Mouse (Mus musculus) G1E (cell line): ENCODE measurements around the gene Fcrlb. TPM values are rescaled to one million over a fixed set of nuclear protein-coding genes. Genes with fewer than 3 reads are reported as not detected.

Experiments
- ATAC-seq: 2 replicates; pipeline ENCODE4 v1.8.0; 2016; ENCODE audit warnings: mild to moderate bottlenecking; ENCODE audit not compliant: insufficient number of reproducible peaks, poor library complexity, low FRiP score, severe bottlenecking; ENCODE audit errors: extremely low read depth
- DNase-seq: peaks from one replicate; pipeline ENCODE4 v3.0.0; 2012; ENCODE audit warnings: low spot score
- H3K27me3 ChIP-seq: 2 replicates; pipeline ENCODE4 v1.6.1; 2012; ENCODE audit warnings: mild to moderate bottlenecking, low read length, inconsistent platforms; ENCODE audit not compliant: insufficient read depth
- H3K36me3 ChIP-seq: replicated peaks from 2 replicates; pipeline ENCODE3; 2012; ENCODE audit warnings: mild to moderate bottlenecking, inconsistent platforms
- H3K4me1 ChIP-seq: 2 replicates; pipeline ENCODE4 v1.6.1; 2012; ENCODE audit warnings: low read depth, low read length, inconsistent platforms, mixed read lengths; ENCODE audit not compliant: insufficient read depth
- H3K4me3 ChIP-seq: 2 replicates; pipeline ENCODE4 v1.5.1; 2012; ENCODE audit warnings: low read depth, mild to moderate bottlenecking, inconsistent platforms, low read length, moderate library complexity, mixed read lengths
- H3K9me3 ChIP-seq: replicated peaks from 2 replicates; pipeline ENCODE4 v1.6.1; 2012; ENCODE audit warnings: inconsistent platforms
- CTCF ChIP-seq: IDR thresholded peaks from 2 replicates; pipeline ENCODE4 v1.5.1; 2012; ENCODE audit warnings: low read depth, low read length, inconsistent platforms, mixed read lengths
- GATA1 ChIP-seq: IDR thresholded peaks from 2 replicates; pipeline ENCODE4 v1.6.1; 2012; ENCODE audit warnings: borderline replicate concordance, low read length, inconsistent platforms, mixed read lengths
- GATA2 ChIP-seq: IDR thresholded peaks from 2 replicates; pipeline ENCODE4 v1.6.1; 2012; ENCODE audit warnings: low read depth, low read length, inconsistent platforms, borderline replicate concordance
- POLR2AphosphoS5 ChIP-seq: IDR thresholded peaks from 2 replicates; pipeline ENCODE4 v1.6.1; 2012; ENCODE audit warnings: low read depth, low read length, inconsistent platforms; ENCODE audit not compliant: insufficient replicate concordance
- TAL1 ChIP-seq: conservative IDR thresholded peaks from 2 replicates; pipeline ENCODE4 v1.6.1; 2012; ENCODE audit warnings: low read depth, low read length, inconsistent platforms, mixed read lengths
- polyA plus RNA-seq: library from polyadenylated mRNA; stranded (reverse); fragments of >175 nt; gene quantifications from 2 replicates; pipeline ENCODE4 v1.2.3, GENCODE M21; 2012
- total RNA-seq, 2 experiments: library from RNA; stranded (forward) in 1 of 2; stranded (reverse) in 1 of 2; fragments of 200-1000 nt in 1 of 2; fragments of >200 nt in 1 of 2; fragmentation: Nextera tagmentation in 1 of 2; gene quantifications; 2 replicates each; pipeline ENCODE4 v1.2.3; 2014 to 2017

Gene Fcrlb
- total and polyA plus RNA-seq, 3 experiments, result not detected

DNA sequence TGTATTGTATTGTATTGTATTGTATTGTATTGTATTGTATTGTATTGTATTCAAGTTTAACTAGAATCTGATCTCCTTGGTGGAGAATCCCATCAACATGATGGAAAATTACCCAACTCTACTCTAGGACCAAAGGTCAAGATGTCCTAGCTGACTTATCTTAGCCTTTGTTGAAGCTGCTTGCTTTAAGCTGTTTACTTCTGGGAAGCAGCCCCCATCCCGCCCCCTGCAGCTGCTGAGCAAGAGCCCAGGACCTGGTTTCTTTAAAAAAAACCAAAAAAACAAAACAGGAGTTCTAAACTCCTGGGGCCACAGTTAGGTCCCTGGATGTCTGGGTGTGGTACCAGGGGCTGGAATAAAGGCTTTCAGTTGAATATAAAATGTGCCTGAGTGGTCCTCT lies 20.5 kb downstream of the Fcrlb start:
- TF ChIP-seq GATA2, result no peak
- ATAC-seq, result no peak
- Histone ChIP-seq H3K4me1 (peaks cover 15% of the 10 kb centered on the region), H3K4me3 (no peak overlapping the region), H3K36me3 (no peaks in the 10 kb centered on the region), H3K27me3 (peaks cover 2% of the 10 kb centered on the region), H3K9me3 (no peaks in the 10 kb centered on the region)
- DNase-seq, result no peak

DNA sequence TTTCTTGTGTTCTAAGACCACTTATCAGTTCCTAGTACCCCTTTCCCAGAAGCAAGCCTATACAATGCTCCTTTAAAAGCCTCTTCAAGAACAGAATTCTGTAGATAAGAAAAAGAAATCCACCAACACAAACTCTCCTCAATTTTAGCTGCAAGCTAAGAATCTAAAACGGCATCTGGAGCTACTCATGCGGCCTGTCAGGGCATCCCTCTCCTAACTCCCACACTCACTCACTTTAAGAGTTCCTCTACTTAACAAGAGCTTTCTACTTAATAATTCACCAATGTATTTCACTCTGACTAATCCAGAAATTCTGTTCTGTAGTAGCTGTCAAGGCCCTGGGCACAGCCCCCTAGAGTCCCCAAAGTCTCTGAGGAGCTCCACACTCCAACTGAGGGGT lies 21.1 kb downstream of the Fcrlb start:
- TF ChIP-seq POLR2AphosphoS5, result no peak
- TF ChIP-seq GATA2, result no peak
- TF ChIP-seq GATA1, result no peak
- TF ChIP-seq CTCF, result no peak
- no peak for TF ChIP-seq TAL1
- Histone ChIP-seq H3K4me3 (no peak overlapping the region), H3K27me3 (peaks cover 2% of the 10 kb centered on the region), H3K36me3 (no peaks in the 10 kb centered on the region), H3K4me1 (peaks cover 9% of the 10 kb centered on the region), H3K9me3 (no peaks in the 10 kb centered on the region)
- ATAC-seq, result no peak
- DNase-seq, result no peak

DNA sequence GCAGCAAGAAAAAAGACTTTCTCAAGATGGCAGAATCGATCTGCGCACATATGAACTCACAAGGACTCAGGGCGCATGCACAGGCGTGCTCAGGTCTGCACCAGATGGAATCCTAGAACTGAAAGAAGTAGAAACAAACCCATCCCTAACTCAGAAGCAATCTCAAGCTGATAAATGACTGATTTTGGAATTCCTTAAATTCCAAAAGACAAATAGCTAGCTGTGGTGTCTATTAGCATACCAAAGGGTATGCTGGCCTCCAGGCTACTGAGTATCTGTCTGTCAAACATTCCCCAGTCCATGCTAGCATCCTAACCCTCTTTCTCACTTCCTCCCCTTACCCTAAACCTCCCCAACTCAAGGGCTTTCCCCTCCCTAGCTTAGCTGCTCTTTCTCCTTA lies 23.4 kb downstream of the Fcrlb start:
- no peaks in the 10 kb centered on the region for H3K9me3 ChIP-seq
- H3K27me3 ChIP-seq, result peaks cover 2% of the 10 kb centered on the region
- peaks cover 14% of the 10 kb centered on the region for H3K4me1 ChIP-seq
- no peak overlapping the region for H3K4me3 ChIP-seq
- ATAC-seq (no peak), DNase-seq (no peak)
- no peaks in the 10 kb centered on the region for H3K36me3 ChIP-seq
- no peak for TF ChIP-seq POLR2AphosphoS5

DNA sequence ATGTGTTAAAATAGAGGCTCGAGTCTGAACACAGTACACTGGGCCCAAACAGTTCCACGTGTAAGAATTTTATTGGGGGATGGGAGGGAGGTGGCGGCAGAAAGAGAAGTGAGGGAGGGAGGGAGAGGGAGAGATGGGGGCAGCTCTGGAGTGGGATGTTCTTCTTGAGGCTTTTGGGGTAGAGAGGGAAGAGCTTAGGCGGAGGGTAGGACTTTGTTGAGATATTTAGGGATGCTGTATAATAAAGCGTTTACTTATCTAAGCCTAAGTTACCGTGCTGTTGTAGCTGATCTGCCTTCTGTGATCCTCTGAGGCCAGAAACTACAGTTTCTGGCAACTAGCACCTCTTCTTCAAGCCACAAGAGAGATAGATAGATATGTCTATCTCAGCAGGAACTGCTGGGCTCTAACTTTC lies 26.7 kb downstream of the Fcrlb start:
- ATAC-seq (no peak), DNase-seq (no peak)
- H3K27me3 ChIP-seq, result peaks cover 2% of the 10 kb centered on the region
- H3K9me3 ChIP-seq, result no peaks in the 10 kb centered on the region
- H3K4me1 ChIP-seq, result peaks cover 13% of the 10 kb centered on the region
- no peak overlapping the region for H3K4me3 ChIP-seq
- TF ChIP-seq GATA2, result no peak
- no peak for TF ChIP-seq CTCF
- no peak for TF ChIP-seq GATA1
- TF ChIP-seq POLR2AphosphoS5, result no peak
- no peak for TF ChIP-seq TAL1
- peaks cover 17% of the 10 kb centered on the region for H3K36me3 ChIP-seq

DNA sequence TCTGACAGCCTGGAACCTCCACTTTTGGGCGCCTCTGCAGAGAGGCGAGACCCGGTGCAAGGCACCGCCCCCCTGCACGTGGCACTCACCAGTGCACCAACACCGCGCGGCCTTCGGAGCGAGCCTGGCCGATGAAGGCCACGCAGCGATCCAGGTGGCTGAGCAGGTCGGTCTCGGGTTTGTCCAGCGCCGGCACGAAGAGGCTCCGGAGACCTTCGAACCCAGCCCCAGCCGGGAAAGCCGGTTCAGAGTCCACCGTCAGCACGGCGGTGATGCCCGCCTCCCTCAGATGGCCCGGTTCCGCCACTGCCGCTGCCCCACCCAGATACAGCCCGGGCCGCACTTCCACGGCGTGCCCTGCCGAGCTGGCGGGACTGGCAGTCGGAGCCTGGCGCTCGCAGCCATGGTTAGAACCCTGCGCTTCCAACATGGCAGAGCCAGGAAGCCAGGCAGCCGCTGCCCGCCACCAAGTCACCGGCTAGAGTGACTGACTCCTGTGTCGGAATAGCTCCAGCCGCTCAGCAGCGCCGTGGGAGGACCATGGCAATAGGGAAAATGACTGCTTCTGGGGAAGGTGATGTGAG lies 27.7 kb downstream of the Fcrlb start, which contains the start of the genes Gm26620 and Dusp12:
Gene Gm26620, plus strand, starts transcription at position 88 of the 584 bp plus-strand sequence.
Gene Dusp12, minus strand, starts transcription at position 563 of the 584 bp plus-strand sequence.
- H3K27me3 ChIP-seq, result peaks cover 2% of the 10 kb centered on the region; the same call in 1 of the 2 replicates
- peak; percentile 99 for ATAC-seq

DNA sequence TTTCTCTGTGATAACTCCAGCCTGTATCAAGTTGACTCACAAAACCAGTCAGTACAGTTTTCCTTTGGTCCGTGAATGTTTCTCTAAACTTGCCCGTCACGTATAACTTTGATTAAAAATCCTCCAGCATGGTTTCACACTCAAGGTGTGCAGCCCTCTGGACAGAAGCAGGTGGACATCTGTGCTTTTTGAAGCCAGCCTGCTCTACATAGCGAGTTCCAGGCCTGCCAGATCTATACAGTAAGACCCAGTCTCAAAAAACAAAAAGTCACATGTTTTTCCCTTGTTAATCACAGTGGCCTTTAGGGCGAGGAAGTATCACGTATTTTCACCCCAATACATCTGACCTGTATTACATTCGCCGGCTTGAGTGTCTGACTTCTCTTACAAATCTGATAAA lies 28.4 kb downstream of the Fcrlb start:
- no peak for ATAC-seq
- no peak for TF ChIP-seq GATA2
- no peak for TF ChIP-seq GATA1
- TF ChIP-seq TAL1, result no peak
- no peak for TF ChIP-seq POLR2AphosphoS5
- TF ChIP-seq CTCF, result no peak

More for the DNA sequence above, 27.7 kb downstream of the Fcrlb start, which contains the start of the genes Gm26620 and Dusp12:
- peak within 1 kb of the TSS; percentile 97 for H3K4me3 ChIP-seq
- H3K36me3 ChIP-seq, result peaks cover 27% of the 10 kb centered on the region
- TF ChIP-seq TAL1 (no peak), CTCF (0 out of 2 replicates have a peak, but pooled peaks have one; percentile 12)
- H3K4me1 ChIP-seq, result peaks cover 13% of the 10 kb centered on the region
- H3K9me3 ChIP-seq, result no peaks in the 10 kb centered on the region
- peak; percentile 79 for DNase-seq

More for the DNA sequence above, 28.4 kb downstream of the Fcrlb start:
- Histone ChIP-seq H3K4me3 (peak overlapping the region; percentile 97), H3K9me3 (no peaks in the 10 kb centered on the region), H3K36me3 (peaks cover 32% of the 10 kb centered on the region), H3K4me1 (peaks cover 13% of the 10 kb centered on the region), H3K27me3 (peaks cover 2% of the 10 kb centered on the region; the same call in 1 of the 2 replicates)
- no peak for DNase-seq
